Mouse (Mus musculus): ENCODE data around the gene Wdr25. TPM values are rescaled to one million over a fixed set of nuclear protein-coding genes. Genes with fewer than 3 reads are reported as not detected.

The Wdr25 gene
- total RNA-seq, 1 experiment = 14.9 TPM

DNA sequence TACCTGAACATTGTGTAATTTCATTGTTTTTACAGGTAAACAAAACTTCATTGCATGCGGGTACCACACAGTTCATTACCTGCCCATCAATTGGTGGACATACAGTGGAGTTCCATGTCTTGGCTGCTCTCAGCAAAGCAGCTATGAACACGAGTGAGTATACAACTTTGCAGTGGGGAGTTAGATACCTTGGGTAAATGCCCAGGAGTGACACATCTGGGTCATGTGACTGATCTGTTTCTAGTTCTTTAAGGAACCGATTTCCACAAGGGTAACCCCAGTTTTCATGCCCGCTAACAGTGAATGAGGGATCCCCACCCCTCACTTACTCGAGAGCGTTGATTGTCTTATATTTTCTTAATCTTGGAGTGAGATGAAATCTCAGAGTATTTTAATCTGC is 183.6 kb downstream of the Wdr25 start:
- Histone ChIP-seq H3K9me3 (ENCODE audit: control insufficient read depth, insufficient read depth, low read depth, low read length) (no peaks in the 10 kb centered on the region), H3K4me1 (ENCODE audit: control insufficient read depth in 2 of 2, insufficient read depth in 2 of 2, low read length in 2 of 2, poor library complexity in 1 of 2) (0 out of 4 replicates have a peak, but pooled peaks cover 0 to 3% of the 10 kb centered on the region in 2 experiments), H3K27ac (ENCODE audit: insufficient read depth, low read depth, low read length, poor library complexity, severe bottlenecking) (no peak overlapping the region), H3K36me3 (ENCODE audit: control insufficient read depth, insufficient read depth, low read length, poor library complexity, severe bottlenecking) (no peaks in the 10 kb centered on the region), H3K9ac (ENCODE audit: insufficient read depth, low read depth, low read length, poor library complexity, severe bottlenecking) (no peak overlapping the region), H3K4me3 (ENCODE audit: insufficient read depth in 1 of 2, low read depth in 1 of 2, low read length in 2 of 2, poor library complexity in 1 of 2, severe bottlenecking in 1 of 2) (no peak overlapping the region)
- TF ChIP-seq MAFK (IDR thresholded peaks at IDR 0.05; ENCODE audit: insufficient read depth, low read depth, low read length) = no peak
- TF ChIP-seq CHD2 (IDR thresholded peaks at IDR 0.05; ENCODE audit: low read depth, low read length) = no peak
- TF ChIP-seq ZNF384 (IDR thresholded peaks at IDR 0.05; ENCODE audit: low read depth, low read length) = no peak
- TF ChIP-seq HCFC1 (IDR thresholded peaks at IDR 0.05; ENCODE audit: borderline replicate concordance, insufficient read depth, low read length) = no peak
- TF ChIP-seq ZC3H11A (IDR thresholded peaks at IDR 0.05; ENCODE audit: borderline replicate concordance, low read depth, low read length) = no peak
- DNase-seq (ENCODE audit: low read depth, low spot score) = no peak
- in situ Hi-C loops (cut with MboI; ENCODE audit: low sequenced_read_pairs in 2 of 2, unreplicated experiment in 2 of 2) = no loop called here

Other genes with a start within 250 kb of the Wdr25 start
- gene Degs2, start 191.3 kb upstream of the Wdr25 start, total RNA-seq (2012; rRNA removed) = 0.42 and 0.49 TPM in 2 replicates
- 40.5 and 42.2 TPM in 2 replicates for gene Yy1, start 100.7 kb upstream of the Wdr25 start, total RNA-seq (2012; rRNA removed)
- 2.1 and 3.5 TPM in 2 replicates for gene Slc25a29, start 57.7 kb upstream of the Wdr25 start, total RNA-seq (2012; rRNA removed)
- 8.1 and 8.6 TPM in 2 replicates for gene Slc25a47, start 57.6 kb upstream of the Wdr25 start, total RNA-seq (2012; rRNA removed)
- gene Wars, start 543 bp downstream of the Wdr25 start, total RNA-seq (2012; rRNA removed) = 62.1 and 85.2 TPM in 2 replicates
- gene Begain, start 174.6 kb downstream of the Wdr25 start, total RNA-seq (2012; rRNA removed) = 1.3 and 1.9 TPM in 2 replicates